Mouse (Mus musculus): ENCODE data around the gene Aicda.
"Not testable (repeated sequence)": the region's sequence is repeated elsewhere in the genome, so short reads cannot be mapped to it uniquely, and the experiment has no call there.

Aicda gene

GRCm38 (mm10) chr6:122555266-122555665 lies 1.7 kb downstream of the Aicda start:
- DNase-seq: no peak

GRCm38 (mm10) chr6:122556959-122557561 lies 3.5 kb downstream of the Aicda start:
- DNase-seq: peak; percentile 59

GRCm38 (mm10) chr6:122560427-122560826 lies 6.8 kb downstream of the Aicda start:
- DNase-seq: peak; percentile 77

- no peak for DNase-seq
Measured at GRCm38 (mm10) chr6:122561005-122561404, 7.4 kb downstream of the Aicda start.

GRCm38 (mm10) chr6:122562463-122562862 lies 8.9 kb downstream of the Aicda start:
- peak; percentile 51 for DNase-seq

- DNase-seq: no peak
Measured at GRCm38 (mm10) chr6:122565070-122565784, 11.6 kb downstream of the Aicda start.

- DNase-seq: no peak
Measured at GRCm38 (mm10) chr6:122569113-122569512, 15.5 kb downstream of the Aicda start.

GRCm38 (mm10) chr6:122569762-122570161 lies 16.2 kb downstream of the Aicda start:
- DNase-seq: no peak

GRCm38 (mm10) chr6:122570695-122571616 lies 17.4 kb downstream of the Aicda start:
- no peak for DNase-seq

- DNase-seq: no peak
Measured at GRCm38 (mm10) chr6:122571617-122571959, 18.0 kb downstream of the Aicda start.

GRCm38 (mm10) chr6:122575037-122575436 lies 21.4 kb downstream of the Aicda start:
- DNase-seq: not testable (repeated sequence)

- DNase-seq: no peak
Measured at GRCm38 (mm10) chr6:122577030-122577429, 23.4 kb downstream of the Aicda start.

GRCm38 (mm10) chr6:122579086-122579485 lies 25.5 kb downstream of the Aicda start:
- no peak for DNase-seq

GRCm38 (mm10) chr6:122591027-122591758 lies 37.6 kb downstream of the Aicda start:
- no peak for DNase-seq

- no peak for DNase-seq
Measured at GRCm38 (mm10) chr6:122592905-122593304, 39.3 kb downstream of the Aicda start.

- peak; percentile 31 for DNase-seq
Measured at GRCm38 (mm10) chr6:122595637-122596036, 42.0 kb downstream of the Aicda start.

- no peak for DNase-seq
Measured at GRCm38 (mm10) chr6:122596608-122597007, 43.0 kb downstream of the Aicda start.

GRCm38 (mm10) chr6:122598014-122598413 lies 44.4 kb downstream of the Aicda start:
- DNase-seq: no peak

GRCm38 (mm10) chr6:122598436-122598835 lies 44.8 kb downstream of the Aicda start:
- peak; percentile 21 for DNase-seq

GRCm38 (mm10) chr6:122599054-122599737 lies 45.6 kb downstream of the Aicda start:
- no peak for DNase-seq

- DNase-seq: no peak
Measured at GRCm38 (mm10) chr6:122600066-122600646, 46.6 kb downstream of the Aicda start.

GRCm38 (mm10) chr6:122601031-122601430 lies 47.4 kb downstream of the Aicda start:
- no peak for DNase-seq
